Mouse (Mus musculus): ENCODE data around the gene Mta1.

DNA sequence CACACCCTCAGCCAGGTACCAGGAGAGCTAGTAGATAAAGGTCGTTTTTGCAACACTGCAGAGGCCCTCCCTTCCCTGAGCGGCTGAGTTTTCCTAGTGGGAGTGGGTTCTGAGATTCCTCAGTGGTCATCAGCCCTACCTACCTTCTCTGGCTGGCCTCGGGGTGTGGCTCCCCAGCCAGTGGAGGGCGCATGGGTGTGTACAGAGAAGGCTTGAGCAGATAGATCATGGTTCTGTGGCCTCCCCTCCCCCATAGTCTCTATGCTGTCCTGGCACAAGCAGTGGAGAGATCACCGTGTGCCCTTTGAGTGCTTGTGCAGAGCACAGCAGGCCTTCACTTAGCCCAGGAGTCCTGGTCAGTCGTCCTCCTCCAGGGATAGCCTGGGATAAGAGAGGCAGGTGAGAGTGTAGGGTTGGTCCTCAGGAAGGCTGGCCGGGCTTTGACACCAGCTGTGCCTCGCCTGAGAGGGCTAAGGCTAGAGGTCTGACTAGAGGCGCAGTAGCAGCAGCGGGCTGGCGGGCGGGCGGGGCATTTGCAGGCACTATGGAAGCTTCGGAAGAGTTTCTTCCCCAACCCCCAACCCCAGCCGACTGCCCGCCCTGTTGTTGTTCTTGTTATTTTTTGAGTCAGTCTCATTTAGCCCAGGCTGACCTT is 50.4 kb downstream of the Mta1 start:
- TF ChIP-seq CTCF (IDR thresholded peaks at IDR 0.05; ENCODE audit: borderline replicate concordance, control insufficient read depth, extremely low read depth, insufficient read depth, low read length, poor library complexity): no peak
- TF ChIP-seq POLR2A (IDR thresholded peaks at IDR 0.05; ENCODE audit: control insufficient read depth, extremely low read depth, insufficient read depth, low read length, poor library complexity): no peak
